Mouse (Mus musculus) kidney, embryonic 15.5 days (tissue): ENCODE measurements around the gene Fut7. TPM values are rescaled to one million over a fixed set of nuclear protein-coding genes. Genes with fewer than 3 reads are reported as not detected.

Experiments
- ATAC-seq: fragments of 200-750 bp; cut with Nextera tagmentation; replicated peaks from 2 replicates; pipeline ENCODE4 v1.8.0; 2017; ENCODE audit warnings: moderate TSS enrichment; ENCODE audit not compliant: low FRiP score
- H3K27ac ChIP-seq: fragments of 300-500 bp; sonication (generic); 2 replicates; pipeline ENCODE4 v1.5.1; 2015; ENCODE audit warnings: mild to moderate bottlenecking, inconsistent platforms
- H3K27me3 ChIP-seq: fragments of 300-500 bp; sonication (generic); 2 replicates; pipeline ENCODE4 v1.6.1; 2015; ENCODE audit warnings: inconsistent platforms
- H3K36me3 ChIP-seq: fragments of 300-500 bp; sonication (generic); 2 replicates; pipeline ENCODE4 v1.6.1; 2015; ENCODE audit warnings: inconsistent platforms
- H3K4me1 ChIP-seq: fragments of 300-500 bp; sonication (generic); 2 replicates; pipeline ENCODE4 v1.6.1; 2015; ENCODE audit warnings: inconsistent platforms
- H3K4me2 ChIP-seq: fragments of 300-500 bp; sonication (generic); 2 replicates; pipeline ENCODE4 v1.6.1; 2015; ENCODE audit warnings: moderate library complexity, mild to moderate bottlenecking, inconsistent platforms
- H3K4me3 ChIP-seq: fragments of 300-500 bp; sonication (generic); replicated peaks from 2 replicates; pipeline ENCODE4 v1.5.1; 2015; ENCODE audit warnings: mild to moderate bottlenecking, inconsistent platforms
- H3K9ac ChIP-seq: fragments of 300-500 bp; sonication (generic); 2 replicates; pipeline ENCODE4 v1.6.1; 2015; ENCODE audit warnings: mild to moderate bottlenecking, inconsistent platforms
- H3K9me3 ChIP-seq: fragments of 300-500 bp; sonication (generic); replicated peaks from 2 replicates; pipeline ENCODE4 v1.6.1; 2016; ENCODE audit warnings: inconsistent platforms
- WGBS: fragments of 180-500 bp; shearing (Covaris S2); methylation state at CpG from one replicate; pipeline ENCODE4 v1.1.7; 2015; ENCODE audit warnings: mixed read lengths; 5-methylcytosine and 5-hydroxymethylcytosine counted together
- microRNA-seq: library from miRNA; unstranded; fragments of <30 nt; microRNA quantifications from one replicate; pipeline ENCODE4, GENCODE M21; 2016
- polyA plus RNA-seq: library from polyadenylated mRNA; unstranded; fragments of >200 nt; fragmentation: Nextera tagmentation; extraction: Ambion mirVana; gene quantifications from 2 replicates; pipeline ENCODE4 v1.2.1, GENCODE M21; 2015

Gene Fut7
- polyA plus RNA-seq, 1 experiment from 2014 or later = 0.18 TPM

GRCm38 (mm10) chr2:25465816-25466635 lies 43.0 kb downstream of the Fut7 start:
- Histone ChIP-seq H3K9me3 (no peaks in the 10 kb centered on the region), H3K4me1 (peaks cover 19% of the 10 kb centered on the region), H3K27me3 (no peaks in the 10 kb centered on the region), H3K36me3 (no peaks in the 10 kb centered on the region), H3K27ac (no peak overlapping the region), H3K4me2 (no peak overlapping the region), H3K4me3 (no peak overlapping the region), H3K9ac (no peak overlapping the region)
- 57% methylated on average over 10 of the region's 10 CpGs for WGBS
- no peak for ATAC-seq

- Histone ChIP-seq H3K27me3 (no peaks in the 10 kb centered on the region), H3K9me3 (no peaks in the 10 kb centered on the region), H3K27ac (no peak overlapping the region), H3K4me3 (no peak overlapping the region), H3K4me1 (peaks cover 13% of the 10 kb centered on the region; the same call in 1 of the 2 replicates), H3K36me3 (no peaks in the 10 kb centered on the region), H3K9ac (no peak overlapping the region), H3K4me2 (no peak overlapping the region)
- no peak for ATAC-seq
- 78% methylated on average over 14 of the region's 14 CpGs for WGBS
Measured at GRCm38 (mm10) chr2:25467606-25468303, 44.7 kb downstream of the Fut7 start.

GRCm38 (mm10) chr2:25468962-25469915 lies 46.2 kb downstream of the Fut7 start:
- Histone ChIP-seq H3K9ac (no peak overlapping the region), H3K4me1 (peaks cover 13% of the 10 kb centered on the region; the same call in 1 of the 2 replicates), H3K36me3 (no peaks in the 10 kb centered on the region), H3K4me2 (no peak overlapping the region), H3K27ac (no peak overlapping the region), H3K9me3 (no peaks in the 10 kb centered on the region), H3K4me3 (no peak overlapping the region), H3K27me3 (no peaks in the 10 kb centered on the region)
- ATAC-seq = peak; percentile 35; the same call in 1 of the 2 replicates
- 77% methylated on average over 10 of the region's 10 CpGs for WGBS

- H3K4me3 ChIP-seq = no peak within 1 kb of the TSS
- no peak within 1 kb of the TSS for H3K27ac ChIP-seq
- peaks cover 13% of the 10 kb centered on the region; the same call in 1 of the 2 replicates for H3K4me1 ChIP-seq
- ATAC-seq = no peak
- 54% methylated on average over 6 of the region's 6 CpGs for WGBS
- no peak within 1 kb of the TSS for H3K9ac ChIP-seq
- no peaks in the 10 kb centered on the region for H3K9me3 ChIP-seq
- H3K27me3 ChIP-seq = no peaks in the 10 kb centered on the region
- H3K4me2 ChIP-seq = no peak within 1 kb of the TSS
- no peaks in the 10 kb centered on the region for H3K36me3 ChIP-seq
Measured at GRCm38 (mm10) chr2:25469969-25470368, 46.9 kb downstream of the Fut7 start, which contains the start of gene Ptgds. TSS of gene Ptgds (minus strand) at chr2:25470046.

- no peaks in the 10 kb centered on the region for H3K9me3 ChIP-seq
- no peaks in the 10 kb centered on the region for H3K27me3 ChIP-seq
- ATAC-seq = no peak
- H3K36me3 ChIP-seq = no peaks in the 10 kb centered on the region
- no peak overlapping the region for H3K4me3 ChIP-seq
- peaks cover 6% of the 10 kb centered on the region; the same call in 1 of the 2 replicates for H3K4me1 ChIP-seq
- no peak overlapping the region for H3K27ac ChIP-seq
- WGBS = 82% methylated on average over 2 of the region's 2 CpGs
- H3K9ac ChIP-seq = no peak overlapping the region
- H3K4me2 ChIP-seq = no peak overlapping the region
Measured at GRCm38 (mm10) chr2:25472550-25472949, 49.5 kb downstream of the Fut7 start.

Small RNAs within 50 kb of the gene (microRNA-seq; reads per million reads assigned to microRNA genes)
- gene Mir3087 = not detected

Other genes starting within 250 kb of the Fut7 start
- gene Nrarp, start 242.5 kb upstream of the Fut7 start, polyA plus RNA-seq = 21.8 and 23.7 TPM in 2 replicates
- gene Tor4a, start 226.4 kb upstream of the Fut7 start, polyA plus RNA-seq = 11.7 and 14.1 TPM in 2 replicates
- gene Nelfb, start 211.8 kb upstream of the Fut7 start, polyA plus RNA-seq = 114 and 124 TPM in 2 replicates
- gene Stpg3, start 208.6 kb upstream of the Fut7 start, polyA plus RNA-seq = 0.23 and 0.55 TPM in 2 replicates
- gene Fam166a, start 204.5 kb upstream of the Fut7 start, polyA plus RNA-seq = 1.4 and 1.9 TPM in 2 replicates
- 555 and 581 TPM in 2 replicates for gene Tubb4b, start 198.6 kb upstream of the Fut7 start, polyA plus RNA-seq
- gene Slc34a3, start 188.9 kb upstream of the Fut7 start, polyA plus RNA-seq = 0.78 and 0.99 TPM in 2 replicates
- gene Rnf224, start 186.5 kb upstream of the Fut7 start, polyA plus RNA-seq = 0.31 and 0.41 TPM in 2 replicates
- gene Rnf208, start 181.0 kb upstream of the Fut7 start, polyA plus RNA-seq = 20.7 and 21.8 TPM in 2 replicates
- gene Cysrt1, start 180.8 kb upstream of the Fut7 start, polyA plus RNA-seq = 0.51 and 0.55 TPM in 2 replicates
- gene AL732309.1, start 176.4 kb upstream of the Fut7 start, polyA plus RNA-seq = 5.3 and 5.4 TPM in 2 replicates
- gene Tmem203, start 167.8 kb upstream of the Fut7 start, polyA plus RNA-seq = 23.4 and 23.6 TPM in 2 replicates
- gene Tprn, start 160.6 kb upstream of the Fut7 start, polyA plus RNA-seq = 9.2 and 11.3 TPM in 2 replicates
- 204 and 207 TPM in 2 replicates for gene Ssna1, start 150.8 kb upstream of the Fut7 start, polyA plus RNA-seq
- 123 and 129 TPM in 2 replicates for gene Anapc2, start 150.8 kb upstream of the Fut7 start, polyA plus RNA-seq
- not detected in 2 replicates for gene Tmem210, start 135.1 kb upstream of the Fut7 start, polyA plus RNA-seq
- 0.46 TPM in 1 of 2 replicates, not detected in the other for gene Lrrc26, start 133.4 kb upstream of the Fut7 start, polyA plus RNA-seq
- 0.53 and 0.71 TPM in 2 replicates for gene Grin1, start 104.1 kb upstream of the Fut7 start, polyA plus RNA-seq
- gene Man1b1, start 90.9 kb upstream of the Fut7 start, polyA plus RNA-seq = 50.5 and 53.2 TPM in 2 replicates
- gene Dpp7, start 66.9 kb upstream of the Fut7 start, polyA plus RNA-seq = 23.4 TPM in 2 replicates
- 24.9 and 27.3 TPM in 2 replicates for gene Uap1l1, start 57.6 kb upstream of the Fut7 start, polyA plus RNA-seq
- gene Sapcd2, start 50.9 kb upstream of the Fut7 start, polyA plus RNA-seq = 40.4 and 42.7 TPM in 2 replicates
- 4.5 and 4.6 TPM in 2 replicates for gene Entpd2, start 27.4 kb upstream of the Fut7 start, polyA plus RNA-seq
- 41.3 and 52.5 TPM in 2 replicates for gene Npdc1, start 23.9 kb upstream of the Fut7 start, polyA plus RNA-seq
- gene Abca2, start 5.4 kb downstream of the Fut7 start, polyA plus RNA-seq = 11.0 and 11.1 TPM in 2 replicates
- gene Clic3, start 33.6 kb downstream of the Fut7 start, polyA plus RNA-seq = 3.6 and 3.9 TPM in 2 replicates
- gene Paxx, start 37.8 kb downstream of the Fut7 start, polyA plus RNA-seq = 30.4 and 31.8 TPM in 2 replicates
- gene Ptgds, start 46.8 kb downstream of the Fut7 start, polyA plus RNA-seq = 1.6 and 2.2 TPM in 2 replicates
- not detected in 2 replicates for gene Lcn12, start 70.6 kb downstream of the Fut7 start, polyA plus RNA-seq
- 85.1 and 96.1 TPM in 2 replicates for gene Fbxw5, start 77.5 kb downstream of the Fut7 start, polyA plus RNA-seq
- gene C8g, start 78.5 kb downstream of the Fut7 start, polyA plus RNA-seq = 6.3 and 7.8 TPM in 2 replicates
- gene Traf2, start 123.7 kb downstream of the Fut7 start, polyA plus RNA-seq = 36.0 and 37.3 TPM in 2 replicates
- gene Edf1, start 134.6 kb downstream of the Fut7 start, polyA plus RNA-seq = 373 and 392 TPM in 2 replicates
- gene Mamdc4, start 151.6 kb downstream of the Fut7 start, polyA plus RNA-seq = 8.4 and 10.1 TPM in 2 replicates
- gene Phpt1, start 152.0 kb downstream of the Fut7 start, polyA plus RNA-seq = 184 and 197 TPM in 2 replicates
- 0.15 and 0.21 TPM in 2 replicates for gene Ajm1, start 158.5 kb downstream of the Fut7 start, polyA plus RNA-seq
- 72.8 and 74.7 TPM in 2 replicates for gene Rabl6, start 185.3 kb downstream of the Fut7 start, polyA plus RNA-seq
- gene Ccdc183, start 194.4 kb downstream of the Fut7 start, polyA plus RNA-seq = 0.12 and 0.27 TPM in 2 replicates
- gene Tmem141, start 198.7 kb downstream of the Fut7 start, polyA plus RNA-seq = 31.6 and 32.4 TPM in 2 replicates
- gene Fcna, start 204.8 kb downstream of the Fut7 start, polyA plus RNA-seq = 3.3 and 4.2 TPM in 2 replicates
- not detected in 2 replicates for gene Lcn8, start 229.9 kb downstream of the Fut7 start, polyA plus RNA-seq
- gene Lcn5, start 234.7 kb downstream of the Fut7 start, polyA plus RNA-seq = not detected in 2 replicates